Mouse (Mus musculus): ENCODE results near the gene Ube2t. TPM values are rescaled to one million over a fixed set of nuclear protein-coding genes. Genes with fewer than 3 reads are reported as not detected.

The Ube2t gene
- total RNA-seq, 2 experiments from 2014 or later, result 6.0 to 6.3 TPM

DNA sequence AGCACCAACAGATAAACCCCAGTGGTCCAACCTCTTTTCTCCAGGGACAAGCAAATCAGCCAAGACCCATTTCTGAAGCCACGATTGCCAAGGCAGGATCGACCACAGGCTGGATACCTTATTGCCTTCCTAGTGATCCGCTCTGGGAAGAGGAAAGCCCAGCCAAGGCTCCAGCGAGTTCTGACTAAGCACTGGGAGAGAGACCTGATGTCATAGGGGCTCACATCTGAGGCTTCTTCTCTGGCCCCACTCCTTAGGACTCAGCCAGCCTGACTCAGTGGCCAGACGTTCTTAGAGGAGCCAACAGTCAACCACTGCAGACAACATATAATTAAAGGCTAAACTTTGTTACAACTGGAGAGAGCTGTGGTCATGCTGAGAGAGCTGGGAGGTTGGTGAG lies 59.6 kb downstream of the Ube2t start:
- intact Hi-C loops (cut with DNase I), result loop anchor here (2.0 kb wide), 1 partner anchor 19 kb away; no protein-coding TSS in a partner anchor
- no peak for DNase-seq

DNA sequence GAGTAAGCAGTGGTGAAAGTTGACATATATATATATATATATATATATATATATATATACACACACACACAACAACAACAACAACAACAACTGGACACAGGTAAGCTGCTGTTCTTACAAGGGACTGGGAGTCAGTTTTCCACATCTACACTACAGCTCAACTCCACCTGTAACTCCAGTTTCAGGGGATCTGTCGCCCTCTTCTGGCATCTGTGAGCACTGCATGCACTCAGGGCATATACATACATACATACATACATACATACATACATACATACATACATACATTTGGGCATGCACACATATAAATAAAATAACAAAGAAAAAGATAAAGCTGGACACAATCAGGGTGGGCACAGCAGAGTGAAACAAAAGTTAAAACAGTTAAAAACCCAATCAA lies 61.2 kb downstream of the Ube2t start:
- intact Hi-C loops (cut with DNase I), result loop anchor here (2.0 kb wide), 1 partner anchor 21 kb away; no protein-coding TSS in a partner anchor
- DNase-seq, result no peak

Other genes starting within 250 kb of the Ube2t start
- gene Ppp1r12b, start 6.6 kb upstream of the Ube2t start, total RNA-seq (2021), result 100 to 1,000 TPM; 140 to 142 TPM
- 10 to 100 TPM; 14.5 to 15.5 TPM for gene Lgr6, start 142.7 kb downstream of the Ube2t start, total RNA-seq (2021)
- 1 to 10 TPM in 1 of 2 experiments, under 1 TPM in 1; 0.72 to 3.3 TPM for gene Ptpn7, start 170.1 kb downstream of the Ube2t start, total RNA-seq (2021)
- 10 to 100 TPM; 25.7 to 28.0 TPM for gene Arl8a, start 184.3 kb downstream of the Ube2t start, total RNA-seq (2021)
- gene Gpr37l1, start 205.1 kb downstream of the Ube2t start, total RNA-seq (2021), result under 1 TPM; 0.32 to 0.48 TPM

Data from heart, postnatal 14 days (tissue).